Mouse (Mus musculus) left cerebral cortex, adult 9 months (tissue): Measurements from ENCODE around the gene Gm42878.
A peak's percentile ranks its signal among the peaks of the same experiment; 100 is the strongest.

Experiments
- DNase-seq, 2 experiments: peaks; one replicate each; pipeline ENCODE4 v3.0.0; 2022; ENCODE audit warnings: low spot score in 2 of 2

Gene Gm42878

DNA sequence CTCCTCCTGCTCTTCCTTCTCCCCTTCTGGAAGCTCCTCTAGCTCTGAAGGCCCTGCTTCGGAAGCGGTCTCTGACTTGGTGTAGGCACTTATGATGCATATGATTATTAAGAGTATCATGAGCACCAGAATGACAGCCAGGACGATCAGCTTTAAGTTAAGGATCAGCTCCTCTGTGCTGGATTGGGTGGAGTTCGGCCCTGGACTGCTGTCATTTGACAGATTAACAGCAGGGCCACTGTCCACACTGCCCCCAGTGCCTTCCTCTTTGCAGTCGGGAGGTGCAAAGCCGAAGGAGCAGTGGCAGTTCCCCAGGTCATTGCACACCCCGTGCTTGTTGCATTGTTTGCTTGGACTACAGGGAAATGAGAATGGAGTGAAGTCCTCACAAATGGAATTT lies 44.6 kb downstream of the Gm42878 start:
- DNase-seq: no peak

DNA sequence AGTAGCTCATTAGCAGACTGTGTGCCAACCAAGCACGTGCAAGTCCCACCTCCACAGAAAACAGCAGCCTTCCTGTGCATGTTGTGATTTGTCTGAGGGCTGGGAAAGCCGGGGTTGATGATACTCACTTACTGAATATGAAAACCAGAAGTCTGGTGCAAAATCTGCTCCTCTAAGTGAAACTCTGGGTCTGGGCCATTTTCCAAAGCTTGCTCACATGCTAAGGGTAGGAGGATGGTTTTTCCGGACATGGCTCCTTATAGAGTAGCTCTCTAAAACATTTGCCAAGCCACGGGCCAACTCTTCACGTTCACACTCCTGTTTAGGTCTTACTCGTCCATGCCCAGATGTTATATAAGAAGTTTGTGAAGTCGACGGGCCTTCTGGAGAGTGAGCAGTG lies 52.0 kb downstream of the Gm42878 start:
- DNase-seq: peak; percentile 51 to 82

DNA sequence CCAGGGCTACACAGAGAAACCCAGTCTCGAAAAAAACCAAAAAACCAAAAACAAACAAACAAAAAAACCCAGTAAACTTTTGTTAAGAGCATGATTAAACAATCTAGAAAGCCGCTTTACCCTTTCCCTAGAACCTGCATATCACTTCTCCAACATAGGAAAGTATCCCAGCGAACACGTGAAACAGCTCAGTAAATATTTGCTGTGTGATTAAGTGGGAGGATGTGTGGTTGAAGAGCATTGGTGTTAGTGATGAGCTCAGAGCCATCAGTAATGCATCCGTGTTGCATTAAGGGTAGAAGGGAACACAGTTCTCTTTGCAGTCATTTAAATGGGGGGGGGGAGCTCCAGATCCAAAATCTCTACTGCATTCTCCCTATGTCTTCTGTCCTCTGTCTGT lies 60.5 kb downstream of the Gm42878 start:
- no peak for DNase-seq

DNA sequence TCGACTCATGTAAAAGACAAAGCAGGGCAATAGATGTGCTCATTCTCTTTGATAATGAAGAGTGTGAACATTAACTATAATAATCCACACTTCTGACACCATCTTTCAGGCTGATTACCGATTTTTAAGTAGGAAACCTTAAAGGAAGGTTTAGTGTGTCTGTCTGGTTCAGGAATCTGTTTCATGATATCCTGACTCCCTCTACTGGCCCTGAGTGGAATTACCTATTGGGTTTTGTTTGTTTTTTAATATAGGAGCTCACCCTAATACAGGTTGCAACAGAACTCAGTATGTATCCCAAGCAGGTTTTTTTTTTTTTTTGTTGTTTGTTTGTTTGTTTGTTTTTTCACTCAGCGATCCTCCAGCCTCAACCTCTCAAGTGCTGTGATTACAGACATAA lies 67.6 kb downstream of the Gm42878 start:
- peak in 1 of 2 experiments; percentile 59 for DNase-seq

DNA sequence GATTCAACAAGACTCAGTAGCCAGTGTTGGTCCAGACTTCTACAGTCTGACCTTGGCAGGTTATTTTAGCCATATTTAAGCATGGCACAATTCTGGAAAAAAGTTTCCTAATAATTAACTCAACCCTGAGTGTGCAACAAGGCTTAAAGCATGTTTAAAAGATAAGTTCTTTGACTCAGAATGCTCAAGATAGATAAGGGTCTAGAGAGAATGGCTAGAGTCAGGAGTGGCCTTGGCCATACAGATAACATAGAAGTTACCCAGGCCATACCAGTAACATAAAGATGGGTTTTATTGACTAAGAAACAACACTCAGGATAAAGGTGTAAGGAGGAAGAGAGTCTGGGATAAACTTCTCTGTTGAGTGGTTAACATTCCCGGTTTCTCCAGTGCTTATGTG lies 69.2 kb downstream of the Gm42878 start:
- no peak for DNase-seq

DNA sequence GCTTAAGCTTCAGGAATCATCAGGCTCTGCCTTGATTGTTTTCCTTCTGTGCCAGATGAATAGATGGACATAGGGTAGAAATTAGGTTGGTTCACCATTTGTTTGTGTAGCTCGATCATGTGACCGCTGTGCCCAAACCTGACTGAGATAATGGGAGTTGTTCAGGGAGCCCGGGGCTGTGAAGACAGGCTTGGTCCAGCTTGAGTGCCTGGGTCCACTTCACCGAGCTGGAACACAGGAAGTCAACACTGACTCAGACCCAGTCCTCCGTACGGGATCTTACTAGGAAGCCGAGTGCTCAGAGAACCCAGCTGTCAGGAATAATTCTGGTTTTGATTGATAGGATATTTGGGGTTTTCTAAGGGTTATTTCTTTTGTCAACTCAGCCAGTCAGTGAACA lies 70.7 kb downstream of the Gm42878 start:
- no peak for DNase-seq

DNA sequence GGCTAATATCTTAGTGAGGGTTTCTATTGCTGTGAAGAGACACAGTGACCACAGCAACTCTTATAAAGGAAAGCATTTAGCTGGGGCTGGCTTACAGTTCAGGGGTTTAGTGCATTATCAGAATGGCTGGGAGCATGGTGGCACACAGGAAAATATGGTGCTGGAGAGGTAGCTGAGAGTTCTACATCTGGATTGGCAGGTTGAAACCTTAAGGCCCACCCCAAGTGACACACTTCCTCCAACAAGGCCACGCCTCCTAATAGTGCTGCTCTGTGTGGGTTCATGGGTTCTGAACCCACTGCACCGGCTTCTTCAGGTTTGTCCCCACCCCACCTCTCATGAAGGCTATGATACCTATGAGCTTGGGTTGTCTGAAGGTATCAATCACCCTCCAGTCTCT lies 72.9 kb downstream of the Gm42878 start:
- DNase-seq: no peak

DNA sequence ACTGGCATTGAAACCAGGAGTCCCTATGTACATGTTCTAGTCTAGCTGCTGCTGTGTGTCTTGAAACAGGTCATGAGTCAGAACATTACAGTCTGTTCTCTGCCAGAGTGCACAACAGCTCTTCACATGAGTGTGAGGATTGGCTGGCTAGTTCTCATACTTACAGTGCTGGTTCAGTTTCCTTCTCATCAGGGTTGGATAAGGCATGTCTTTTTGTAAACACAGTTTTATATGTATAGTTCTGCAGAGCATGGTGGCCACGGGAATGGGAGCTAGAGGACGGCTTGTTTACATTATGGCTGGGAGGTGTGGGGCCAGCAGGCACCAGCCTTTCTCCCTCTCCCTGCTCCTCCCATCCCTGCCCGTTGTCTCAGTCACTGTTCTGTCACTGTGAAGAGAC lies 75.7 kb downstream of the Gm42878 start:
- DNase-seq: no peak
